Mouse (Mus musculus): ENCODE results near the gene Atrnl1. TPM values are rescaled to one million over a fixed set of nuclear protein-coding genes. Genes with fewer than 3 reads are reported as not detected.

The Atrnl1 gene
- polyA plus RNA-seq (2012; ENCODE audit: insufficient read depth, insufficient read length, low replicate concordance, missing spikeins): not detected in 2 replicates

- Histone ChIP-seq H3K27ac (ENCODE audit: insufficient read depth, low read depth, low read length) (peak within 1 kb of the TSS; percentile 96), H3K4me1 (ENCODE audit: control insufficient read depth, insufficient read depth, low read length) (peaks cover 7% of the 10 kb centered on the region; the same call in 1 of the 2 replicates), H3K4me3 (ENCODE audit: insufficient read depth, low read depth, low read length) (peak within 1 kb of the TSS; percentile 65)
- TF ChIP-seq POLR2A (IDR thresholded peaks at IDR 0.05; ENCODE audit: insufficient read depth, low read depth, low read length): peak; percentile 37
- TF ChIP-seq CTCF (IDR thresholded peaks at IDR 0.05; ENCODE audit: insufficient read depth, low read depth, low read length): no peak
- WGBS: under 1% methylated on average over 89 of the region's 103 CpGs
These were observed at the start of gene Atrnl1 for GRCm38 (mm10) chr19:57610476-57611261. Gene Atrnl1, plus strand, starts transcription at chr19:57611034.

GRCm38 (mm10) chr19:57561486-57561885, 49.3 kb upstream of the Atrnl1 start:
- no peak for TF ChIP-seq POLR2A (IDR thresholded peaks at IDR 0.05; ENCODE audit: insufficient read depth, low read depth, low read length)
- no peak for TF ChIP-seq CTCF (IDR thresholded peaks at IDR 0.05; ENCODE audit: insufficient read depth, low read depth, low read length)
- no peaks in the 10 kb centered on the region for H3K4me1 ChIP-seq (ENCODE audit: control insufficient read depth, insufficient read depth, low read length)
- no peak overlapping the region for H3K4me3 ChIP-seq (ENCODE audit: insufficient read depth, low read depth, low read length)
- 86% methylated on average over 4 of the region's 4 CpGs for WGBS
- H3K27ac ChIP-seq (ENCODE audit: insufficient read depth, low read depth, low read length): no peak overlapping the region

GRCm38 (mm10) chr19:57569040-57569439, 41.8 kb upstream of the Atrnl1 start:
- TF ChIP-seq CTCF (IDR thresholded peaks at IDR 0.05; ENCODE audit: insufficient read depth, low read depth, low read length): no peak
- no peak for TF ChIP-seq POLR2A (IDR thresholded peaks at IDR 0.05; ENCODE audit: insufficient read depth, low read depth, low read length)
- no peaks in the 10 kb centered on the region for H3K4me1 ChIP-seq (ENCODE audit: control insufficient read depth, insufficient read depth, low read length)
- H3K27ac ChIP-seq (ENCODE audit: insufficient read depth, low read depth, low read length): no peak overlapping the region
- WGBS: 90% methylated on average over 6 of the region's 6 CpGs
- H3K4me3 ChIP-seq (ENCODE audit: insufficient read depth, low read depth, low read length): no peak overlapping the region

GRCm38 (mm10) chr19:57572360-57573237, 38.2 kb upstream of the Atrnl1 start:
- WGBS: 55% methylated on average over 16 of the region's 16 CpGs
- no peak overlapping the region for H3K4me3 ChIP-seq (ENCODE audit: insufficient read depth, low read depth, low read length)
- H3K4me1 ChIP-seq (ENCODE audit: control insufficient read depth, insufficient read depth, low read length): no peaks in the 10 kb centered on the region
- H3K27ac ChIP-seq (ENCODE audit: insufficient read depth, low read depth, low read length): no peak overlapping the region
- TF ChIP-seq CTCF (IDR thresholded peaks at IDR 0.05; ENCODE audit: insufficient read depth, low read depth, low read length) (no peak), POLR2A (IDR thresholded peaks at IDR 0.05; ENCODE audit: insufficient read depth, low read depth, low read length) (no peak)

GRCm38 (mm10) chr19:57573470-57573869, 37.4 kb upstream of the Atrnl1 start:
- H3K4me3 ChIP-seq (ENCODE audit: insufficient read depth, low read depth, low read length): no peak overlapping the region
- no peaks in the 10 kb centered on the region for H3K4me1 ChIP-seq (ENCODE audit: control insufficient read depth, insufficient read depth, low read length)
- H3K27ac ChIP-seq (ENCODE audit: insufficient read depth, low read depth, low read length): no peak overlapping the region
- TF ChIP-seq CTCF (IDR thresholded peaks at IDR 0.05; ENCODE audit: insufficient read depth, low read depth, low read length): no peak

- no peaks in the 10 kb centered on the region for H3K4me1 ChIP-seq (ENCODE audit: control insufficient read depth, insufficient read depth, low read length)
- no peak for TF ChIP-seq POLR2A (IDR thresholded peaks at IDR 0.05; ENCODE audit: insufficient read depth, low read depth, low read length)
- TF ChIP-seq CTCF (IDR thresholded peaks at IDR 0.05; ENCODE audit: insufficient read depth, low read depth, low read length): no peak
- WGBS: 86% methylated on average over 7 of the region's 7 CpGs
- H3K4me3 ChIP-seq (ENCODE audit: insufficient read depth, low read depth, low read length): no peak overlapping the region
- H3K27ac ChIP-seq (ENCODE audit: insufficient read depth, low read depth, low read length): no peak overlapping the region
These were observed 35.8 kb upstream of the Atrnl1 start for GRCm38 (mm10) chr19:57575027-57575426.

- Histone ChIP-seq H3K4me1 (ENCODE audit: control insufficient read depth, insufficient read depth, low read length) (no peaks in the 10 kb centered on the region), H3K27ac (ENCODE audit: insufficient read depth, low read depth, low read length) (no peak overlapping the region), H3K4me3 (ENCODE audit: insufficient read depth, low read depth, low read length) (no peak overlapping the region)
- 57% methylated on average over 5 of the region's 5 CpGs for WGBS
- TF ChIP-seq POLR2A (IDR thresholded peaks at IDR 0.05; ENCODE audit: insufficient read depth, low read depth, low read length): no peak
- TF ChIP-seq CTCF (IDR thresholded peaks at IDR 0.05; ENCODE audit: insufficient read depth, low read depth, low read length): no peak
These were observed 34.0 kb upstream of the Atrnl1 start for GRCm38 (mm10) chr19:57576836-57577235.

GRCm38 (mm10) chr19:57577256-57577655, 33.6 kb upstream of the Atrnl1 start:
- Histone ChIP-seq H3K27ac (ENCODE audit: insufficient read depth, low read depth, low read length) (no peak overlapping the region), H3K4me1 (ENCODE audit: control insufficient read depth, insufficient read depth, low read length) (no peaks in the 10 kb centered on the region), H3K4me3 (ENCODE audit: insufficient read depth, low read depth, low read length) (no peak overlapping the region)
- WGBS: 74% methylated on average over 6 of the region's 6 CpGs
- TF ChIP-seq POLR2A (IDR thresholded peaks at IDR 0.05; ENCODE audit: insufficient read depth, low read depth, low read length): no peak
- TF ChIP-seq CTCF (IDR thresholded peaks at IDR 0.05; ENCODE audit: insufficient read depth, low read depth, low read length): no peak

- 58% methylated on average over 7 of the region's 7 CpGs for WGBS
- H3K27ac ChIP-seq (ENCODE audit: insufficient read depth, low read depth, low read length): no peak overlapping the region
- H3K4me3 ChIP-seq (ENCODE audit: insufficient read depth, low read depth, low read length): no peak overlapping the region
- TF ChIP-seq POLR2A (IDR thresholded peaks at IDR 0.05; ENCODE audit: insufficient read depth, low read depth, low read length): no peak
- no peak for TF ChIP-seq CTCF (IDR thresholded peaks at IDR 0.05; ENCODE audit: insufficient read depth, low read depth, low read length)
- no peaks in the 10 kb centered on the region for H3K4me1 ChIP-seq (ENCODE audit: control insufficient read depth, insufficient read depth, low read length)
These were observed 29.9 kb upstream of the Atrnl1 start for GRCm38 (mm10) chr19:57580962-57581361.
